Mouse (Mus musculus) E14TG2a.4 (cell line): ENCODE measurements around the gene Atn1.

ENCODE experiments used
- CTCF ChIP-seq: conservative IDR thresholded peaks from 2 replicates; pipeline ENCODE4 v1.5.1; 2014; ENCODE audit warnings: low read length
- NANOG ChIP-seq: IDR thresholded peaks from 2 replicates; pipeline ENCODE4 v1.6.1; 2014; ENCODE audit warnings: borderline replicate concordance, low read length, mixed read lengths
- POU5F1 ChIP-seq: IDR thresholded peaks from 2 replicates; pipeline ENCODE4 v1.6.1; 2014; ENCODE audit warnings: low read length, borderline replicate concordance

DNA sequence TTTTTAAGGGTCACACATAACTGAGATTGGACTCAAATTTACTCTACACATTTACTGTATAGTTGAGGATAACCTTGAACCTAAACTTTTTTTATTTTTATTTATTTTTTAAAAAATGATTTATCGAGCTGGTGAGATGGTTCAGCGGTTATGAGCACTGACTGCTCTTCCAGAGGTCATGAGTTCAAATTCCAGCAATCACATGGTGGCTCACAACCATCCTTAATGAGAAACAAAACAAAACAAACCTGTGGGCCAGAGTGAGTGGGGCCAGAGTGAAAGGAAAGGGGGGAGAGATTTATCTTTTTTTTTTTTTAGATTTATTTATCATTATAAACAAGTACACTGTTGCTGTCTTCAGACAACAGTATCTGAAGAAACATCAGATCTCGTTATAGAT, 35.6 kb upstream of the Atn1 start:
- no peak for TF ChIP-seq CTCF
- TF ChIP-seq NANOG: no peak
- no peak for TF ChIP-seq POU5F1
